Mouse (Mus musculus) urinary bladder, postnatal 36 days (tissue): ENCODE results near the gene Cand2.

Source experiments
- DNase-seq, 2 experiments: peaks; one replicate each; pipeline ENCODE4 v3.0.0; 2022; ENCODE audit warnings: low spot score in 2 of 2, mixed read lengths in 1 of 2

Gene Cand2

GRCm38 (mm10) chr6:115773966-115774413 is 348 bp upstream of the Cand2 start:
- DNase-seq: no peak

- no peak for DNase-seq
Observed at GRCm38 (mm10) chr6:115775838-115776237, 1.5 kb downstream of the Cand2 start.

DNA sequence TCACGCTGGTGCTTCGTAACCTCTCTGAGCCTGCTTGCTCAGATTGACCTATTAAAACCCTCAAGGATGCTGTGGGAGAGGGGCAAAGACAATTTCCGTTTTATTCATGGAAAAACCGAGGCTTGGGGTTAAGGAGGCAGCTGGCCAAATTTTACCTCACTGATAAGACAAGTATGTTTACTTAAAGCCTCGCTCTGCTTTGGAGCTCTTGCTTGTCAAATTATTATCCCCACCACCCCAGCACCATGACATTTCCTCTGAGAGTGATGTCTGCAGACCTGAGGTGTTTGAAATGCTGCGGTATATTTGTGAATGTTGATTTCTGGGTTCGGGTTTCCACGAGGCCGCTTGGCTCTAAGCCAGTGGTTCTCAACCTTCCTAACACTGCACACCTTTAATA is 2.0 kb downstream of the Cand2 start:
- no peak for DNase-seq

- DNase-seq: no peak
Observed at GRCm38 (mm10) chr6:115782781-115783180, 8.4 kb downstream of the Cand2 start.

DNA sequence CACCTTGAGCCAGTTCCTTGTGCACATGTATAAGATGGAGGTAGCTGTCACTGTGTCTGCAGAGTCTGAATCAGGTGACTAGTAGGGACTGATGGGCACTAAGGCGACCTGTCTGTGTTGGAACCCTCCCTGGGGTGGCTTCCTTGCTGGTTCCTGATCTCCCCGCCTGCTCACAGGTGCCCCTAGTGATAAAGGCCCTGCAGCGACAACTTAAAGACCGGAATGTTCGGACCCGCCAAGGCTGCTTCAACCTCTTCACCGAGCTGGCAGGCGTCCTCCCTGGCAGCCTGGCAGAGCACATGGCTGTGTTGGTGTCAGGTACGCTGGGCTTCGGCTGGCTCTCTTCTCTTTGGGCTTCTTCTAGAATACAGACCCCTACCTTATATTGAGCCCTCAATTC is 16.7 kb downstream of the Cand2 start:
- no peak for DNase-seq

DNA sequence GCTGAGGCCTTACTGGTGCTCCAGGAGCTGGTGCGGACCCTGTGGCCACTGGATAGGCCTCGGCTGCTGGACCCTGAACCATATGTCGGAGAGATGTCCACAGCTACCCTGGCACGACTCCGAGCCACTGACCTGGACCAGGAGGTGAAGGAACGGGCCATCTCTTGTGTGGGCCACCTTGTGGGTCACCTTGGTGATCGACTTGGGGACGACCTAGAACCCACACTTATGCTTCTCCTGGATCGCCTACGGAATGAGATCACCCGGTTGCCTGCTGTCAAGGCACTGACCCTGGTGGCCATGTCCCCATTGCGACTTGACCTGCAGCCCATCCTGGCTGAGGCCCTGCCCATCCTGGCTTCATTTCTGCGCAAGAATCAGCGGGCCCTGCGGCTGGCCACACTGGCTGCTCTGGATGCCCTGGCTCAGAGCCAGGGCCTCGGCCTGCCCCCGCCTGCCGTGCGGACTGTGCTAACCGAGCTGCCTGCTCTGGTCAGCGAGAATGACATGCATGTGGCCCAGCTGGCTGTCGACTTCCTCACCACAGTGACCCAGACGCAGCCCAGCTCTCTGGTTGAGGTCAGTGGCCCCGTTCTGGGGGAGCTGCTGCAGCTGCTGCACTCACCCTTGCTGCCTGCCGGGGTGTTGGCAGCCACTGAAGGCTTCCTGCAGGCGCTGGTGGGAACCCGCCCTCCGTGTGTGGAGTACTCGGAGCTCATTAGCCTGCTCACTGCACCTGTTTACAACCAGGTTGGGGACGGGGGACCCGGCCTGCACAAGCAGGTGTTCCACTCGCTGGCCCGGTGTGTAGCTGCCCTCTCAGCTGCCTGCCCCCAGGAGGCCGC is 17.7 kb downstream of the Cand2 start:
- peak in 1 of 2 experiments; percentile 25 for DNase-seq

- DNase-seq: no peak
Observed at GRCm38 (mm10) chr6:115792691-115793215, 18.4 kb downstream of the Cand2 start.

DNA sequence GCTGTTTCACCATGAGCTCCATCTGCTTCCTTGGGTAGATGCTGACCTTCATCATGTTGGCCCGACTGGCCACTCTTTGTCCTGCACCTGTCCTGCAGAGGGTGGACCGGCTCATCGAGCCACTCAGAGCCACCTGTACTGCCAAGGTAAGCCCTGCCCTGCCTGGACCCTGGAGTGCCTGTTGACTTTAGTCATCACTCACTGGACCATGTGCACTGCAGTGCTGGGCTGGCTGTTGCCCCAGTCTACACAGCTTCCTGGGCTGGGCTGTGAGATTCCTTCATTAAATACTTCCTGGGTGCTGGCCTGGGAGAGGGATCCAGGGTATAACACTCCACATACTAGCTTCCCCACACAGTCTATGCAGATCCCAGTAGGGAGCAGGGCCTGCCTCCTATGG is 27.5 kb downstream of the Cand2 start:
- no peak for DNase-seq

DNA sequence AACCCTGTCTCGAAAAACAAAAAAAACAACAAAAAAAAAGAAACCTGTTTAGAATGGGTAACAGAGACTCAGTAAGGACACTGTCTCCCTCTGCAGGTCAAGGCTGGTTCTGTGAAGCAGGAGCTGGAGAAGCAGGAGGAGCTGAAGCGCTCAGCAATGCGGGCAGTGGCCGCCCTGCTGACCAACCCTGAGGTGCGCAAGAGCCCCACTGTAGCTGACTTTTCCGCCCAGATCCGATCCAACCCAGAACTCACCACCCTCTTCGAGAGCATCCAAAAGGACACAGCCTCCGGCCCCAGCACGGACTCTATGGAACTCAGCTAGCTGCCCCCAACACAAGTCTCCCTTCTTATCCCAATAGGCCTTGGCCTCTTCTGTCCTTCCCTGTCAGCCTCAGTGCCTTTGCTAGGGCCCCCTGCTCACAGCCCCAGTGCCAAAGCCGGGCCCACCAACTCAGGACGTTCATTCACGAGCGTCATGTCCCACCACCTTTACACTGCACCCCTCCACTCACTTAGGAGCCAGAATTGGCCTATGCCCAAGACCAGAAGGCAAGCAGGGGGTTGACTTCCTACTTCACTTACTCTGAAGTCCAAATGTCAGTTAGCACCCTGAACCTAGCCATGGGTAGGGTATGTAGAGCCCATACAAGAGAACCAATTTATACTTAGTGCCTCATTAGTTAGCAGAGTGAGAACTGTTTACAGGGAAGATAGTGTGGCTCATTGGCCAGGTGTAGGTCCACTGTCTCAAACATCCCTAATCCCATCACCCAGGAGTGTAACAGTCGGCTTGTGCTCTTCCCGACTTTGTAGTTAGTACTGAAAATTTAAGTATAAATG is 29.4 kb downstream of the Cand2 start:
- peak; percentile 56 to 71 for DNase-seq

DNA sequence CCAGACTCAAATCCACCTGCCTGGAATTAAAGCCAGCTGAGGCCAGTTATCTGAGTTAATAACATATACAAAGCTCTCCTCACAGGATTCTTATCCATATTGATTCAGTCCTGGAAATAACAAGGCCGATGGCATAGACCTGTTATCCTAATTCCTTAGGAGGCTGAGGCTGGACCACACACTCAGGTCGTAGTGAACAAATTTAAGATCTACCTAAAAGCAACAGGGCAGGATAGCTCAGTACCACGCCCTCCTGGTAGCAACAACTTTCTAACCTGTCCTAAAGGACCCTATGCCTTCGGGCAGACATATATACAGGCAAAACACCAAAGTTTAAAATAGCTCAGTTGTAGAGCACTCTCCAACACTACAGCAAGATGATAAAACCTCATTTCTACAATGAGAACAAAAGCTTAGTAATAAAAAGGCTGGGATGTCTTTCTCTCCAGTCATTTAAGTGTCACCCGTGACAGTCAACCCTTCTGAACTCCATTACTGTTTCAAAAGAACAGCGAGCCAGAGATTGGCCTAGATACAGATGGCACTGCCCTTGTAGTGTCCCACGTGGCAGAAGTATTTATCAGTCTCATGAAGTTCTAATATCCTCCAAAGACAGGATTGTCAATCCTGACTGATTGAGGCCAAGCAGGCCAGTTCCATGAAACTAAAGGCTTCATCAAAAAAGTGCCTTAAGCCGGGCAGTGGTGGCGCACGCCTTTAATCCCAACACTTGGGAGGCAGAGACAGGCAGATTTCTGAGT is 30.3 kb downstream of the Cand2 start:
- DNase-seq: no peak

DNA sequence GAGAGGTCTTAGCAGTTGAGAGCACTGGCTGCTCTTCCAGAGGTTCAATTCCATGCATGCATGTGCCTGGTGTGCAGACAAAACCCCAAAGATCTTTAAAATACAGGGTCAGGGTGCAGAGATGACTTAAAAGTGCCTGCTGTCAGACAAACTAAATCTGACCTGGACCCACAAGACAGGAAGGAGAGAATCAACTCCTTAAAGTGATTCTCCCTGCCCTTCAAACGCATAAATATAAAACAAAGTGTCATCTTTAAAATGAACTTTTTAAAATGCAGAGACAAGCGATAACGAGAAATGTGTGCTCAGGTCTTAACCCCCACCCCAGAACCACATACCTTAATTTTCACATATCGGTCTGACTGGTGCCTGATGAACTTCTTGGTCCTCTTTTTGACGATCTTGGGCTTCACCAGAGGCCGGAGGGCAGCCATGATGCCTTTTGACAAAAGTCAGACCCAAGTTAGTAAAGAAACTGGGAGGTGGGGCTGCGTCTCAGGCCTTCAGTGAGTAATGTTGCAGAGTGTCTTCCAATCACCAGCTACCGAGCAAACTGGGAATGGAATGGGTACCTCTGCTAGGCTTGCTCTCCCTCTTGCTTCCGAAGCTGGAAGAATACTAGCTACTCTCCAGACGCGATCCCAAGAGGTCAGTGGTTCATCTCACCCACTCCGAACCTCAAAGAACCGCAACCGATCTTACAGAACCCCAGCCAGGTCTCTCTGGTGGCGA is 33.3 kb downstream of the Cand2 start:
- DNase-seq: no peak

- DNase-seq: no peak
Observed at GRCm38 (mm10) chr6:115808196-115808487, 33.8 kb downstream of the Cand2 start.

DNA sequence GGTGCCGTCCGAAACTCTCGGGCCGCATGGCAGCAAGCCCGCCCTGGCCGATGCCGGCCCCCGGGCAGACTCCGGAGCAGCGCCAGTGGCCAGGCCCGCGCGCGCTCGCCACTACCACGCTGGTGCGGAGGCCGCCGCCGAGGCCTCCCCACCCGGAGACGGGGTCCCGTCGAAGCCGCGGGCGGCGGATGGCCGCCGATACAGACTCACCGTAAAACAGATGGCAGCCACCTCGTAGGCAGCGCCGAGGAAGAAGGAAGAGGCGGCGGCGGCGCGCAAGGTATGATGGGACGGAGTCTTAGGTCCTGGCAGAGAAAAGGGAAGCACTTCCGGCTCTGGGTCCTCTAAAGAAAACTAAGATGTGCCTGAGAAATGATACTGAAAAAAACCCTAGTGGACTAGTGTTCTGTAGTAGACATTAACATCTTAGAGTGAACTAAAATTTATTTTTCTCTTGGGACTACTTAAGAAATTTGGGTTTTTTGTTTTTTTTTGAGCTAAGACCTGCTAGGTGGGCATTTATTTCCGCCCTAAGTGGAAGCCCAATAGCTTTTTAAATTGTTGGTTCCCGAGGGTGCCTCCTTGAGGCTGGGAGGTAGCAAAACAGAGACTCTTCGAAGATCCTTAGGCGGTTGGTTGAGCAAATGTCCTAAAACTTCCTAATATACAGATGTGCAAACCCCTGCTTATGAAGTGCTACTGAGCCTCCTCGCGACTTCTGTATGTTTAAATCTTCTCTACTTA is 34.3 kb downstream of the Cand2 start, which contains the start of gene Rpl32:
Rpl32 (minus strand) TSS at position 260 of the 744 bp plus-strand sequence.
- DNase-seq: peak; percentile 83 to 84

GRCm38 (mm10) chr6:115811606-115812005 is 37.3 kb downstream of the Cand2 start:
- no peak for DNase-seq

GRCm38 (mm10) chr6:115814104-115814503 is 39.8 kb downstream of the Cand2 start:
- DNase-seq: peak; percentile 18 to 40

- DNase-seq: no peak
Observed at GRCm38 (mm10) chr6:115815041-115815440, 40.7 kb downstream of the Cand2 start.

DNA sequence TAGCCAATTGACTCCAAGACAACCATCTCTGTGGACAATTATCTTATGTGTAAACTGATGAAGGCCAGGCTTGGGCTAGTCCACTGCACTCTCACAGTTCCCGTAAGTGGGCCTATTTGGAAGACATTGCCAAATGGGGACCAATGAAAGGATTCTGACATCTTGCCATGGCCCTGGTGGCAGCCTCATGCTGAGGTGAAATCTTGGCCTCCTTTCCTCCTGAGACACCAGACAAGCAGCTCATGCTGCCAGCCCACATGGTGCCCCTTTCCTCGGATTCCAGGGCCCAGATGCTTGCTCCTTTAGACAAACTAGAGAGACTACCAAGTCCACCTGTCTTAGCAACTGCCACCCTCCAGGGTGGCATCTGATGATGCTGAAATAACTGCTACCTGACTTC is 43.8 kb downstream of the Cand2 start:
- DNase-seq: no peak

DNA sequence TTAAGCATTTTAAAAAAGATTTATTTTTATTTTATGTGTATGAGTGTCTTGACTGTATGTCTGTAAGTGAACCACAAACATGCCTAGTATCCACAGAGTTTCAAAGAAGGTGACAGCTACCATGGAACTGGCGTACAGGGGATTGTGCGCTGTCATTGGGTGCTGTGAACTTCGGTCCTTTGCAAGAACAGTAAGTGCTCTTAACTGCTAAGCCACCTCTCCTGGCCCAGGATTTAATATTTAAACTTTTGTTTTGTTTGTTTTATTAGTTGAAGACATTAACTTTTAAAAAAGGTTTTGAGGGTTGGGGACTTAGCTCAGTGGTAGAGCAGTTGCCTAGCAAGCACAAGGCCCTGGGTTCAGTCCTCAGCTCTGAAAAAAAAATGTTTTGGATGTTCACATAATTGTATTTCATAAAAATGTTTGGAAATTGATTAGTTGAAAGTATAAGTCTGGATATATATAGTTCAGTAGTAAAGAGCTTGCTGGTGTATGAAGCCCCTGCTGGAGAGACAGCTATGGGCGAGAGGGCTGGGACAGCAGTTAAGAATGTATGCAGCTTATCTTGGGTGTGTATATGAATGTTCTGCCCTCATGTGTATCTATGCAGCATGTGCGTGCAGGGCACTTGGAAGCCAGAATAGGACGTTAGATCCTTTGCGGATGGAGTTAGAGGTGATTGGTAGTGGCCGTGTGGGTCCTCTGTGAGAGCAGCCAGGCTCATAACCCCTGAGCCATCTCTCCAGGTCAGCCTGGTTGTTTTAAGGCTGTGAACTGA is 47.1 kb downstream of the Cand2 start:
- no peak for DNase-seq

DNA sequence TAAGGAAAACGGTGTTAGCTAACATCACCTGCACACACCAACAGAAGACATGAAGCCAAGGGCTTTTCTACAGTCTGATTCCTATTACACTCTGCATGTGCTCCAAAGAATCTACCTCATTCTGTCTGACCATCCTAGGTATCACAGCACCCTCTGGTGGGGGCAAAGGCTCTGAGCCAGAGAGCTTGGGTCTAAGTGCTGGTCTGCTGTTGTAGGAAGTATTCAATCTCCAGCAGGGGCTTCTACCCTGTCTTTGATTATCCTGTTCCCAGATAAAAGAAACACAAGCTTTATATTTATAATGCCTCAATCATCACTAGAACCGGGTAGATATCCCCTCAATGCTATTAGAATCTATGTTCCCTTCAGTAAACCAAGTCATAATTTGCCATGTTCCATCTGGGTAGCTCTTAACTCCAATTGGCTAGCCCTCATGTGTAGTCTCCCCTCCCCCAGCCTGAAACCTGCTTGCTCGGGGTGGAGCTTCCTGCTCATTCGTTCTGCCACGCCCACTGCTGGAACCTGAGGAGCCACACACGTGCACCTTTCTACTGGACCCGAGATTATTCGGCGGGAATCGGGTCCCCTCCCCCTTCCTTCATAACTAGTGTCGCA is 49.6 kb downstream of the Cand2 start:
- DNase-seq: peak in 1 of 2 experiments; percentile 22
